Mouse (Mus musculus) kidney, adult 9 months (tissue): ENCODE results near the gene Olfr109.

Experiments
- DNase-seq: peaks from one replicate; pipeline ENCODE4 v3.0.0; 2022

Olfr109 gene

GRCm38 (mm10) chr17:37458616-37459015, at the start of gene Olfr109:
Gene Olfr109, plus strand, starts transcription at chr17:37458916.
- no peak for DNase-seq

GRCm38 (mm10) chr17:37413380-37413779, 45.3 kb upstream of the Olfr109 start:
- peak; percentile 19 for DNase-seq

- no peak for DNase-seq
Measured at GRCm38 (mm10) chr17:37445180-37445579, 13.5 kb upstream of the Olfr109 start, which contains the start of gene Olfr108. Gene Olfr108, plus strand, starts transcription at chr17:37445480.

GRCm38 (mm10) chr17:37483452-37483851, 24.7 kb downstream of the Olfr109 start, which contains the start of gene H2-M2:
Gene H2-M2, minus strand, starts transcription at chr17:37483552.
- DNase-seq, result no peak

GRCm38 (mm10) chr17:37491930-37492518, 33.3 kb downstream of the Olfr109 start, which contains the start of gene Olfr110:
Gene Olfr110, plus strand, starts transcription at chr17:37492468.
- DNase-seq, result peak; percentile 2

- no peak for DNase-seq
Measured at GRCm38 (mm10) chr17:37507730-37508129, 49.0 kb downstream of the Olfr109 start, which contains the start of gene Olfr111. Gene Olfr111, plus strand, starts transcription at chr17:37508030.
